Mouse (Mus musculus): ENCODE data around the gene Scube3.

- no peak for TF ChIP-seq CTCF (conservative IDR thresholded peaks at IDR 0.05; ENCODE audit: low read length)
- TF ChIP-seq NANOG (IDR thresholded peaks at IDR 0.05; ENCODE audit: borderline replicate concordance, low read length), result no peak
These were observed 67.6 kb downstream of the Scube3 start for GRCm38 (mm10) chr17:28209457-28210110.

Data from E14TG2a.4 (cell line).